Mouse (Mus musculus) hindbrain, embryonic 15.5 days (tissue): ENCODE measurements at regions not wholly inside any gene's neighbourhood (a gene's known extent, or its start where the extent isn't known, plus 50 kb on each side); places are given as distances from the start of the nearest gene placed in this dataset.

Experiments used
- ATAC-seq: fragments of 200-750 bp; cut with Nextera tagmentation; 2 replicates; pipeline ENCODE4 v1.8.0; 2017; ENCODE audit warnings: low read depth, moderate number of reproducible peaks, moderate TSS enrichment; ENCODE audit not compliant: low FRiP score
- H3K27ac ChIP-seq: fragments of 300-500 bp; sonication (generic); replicated peaks from 2 replicates; pipeline ENCODE4 v1.5.1; 2015; ENCODE audit warnings: mild to moderate bottlenecking, inconsistent platforms
- H3K27me3 ChIP-seq: fragments of 300-500 bp; sonication (generic); 2 replicates; pipeline ENCODE4 v1.6.1; 2015; ENCODE audit warnings: control low read depth, inconsistent platforms
- H3K36me3 ChIP-seq: fragments of 300-500 bp; sonication (generic); 2 replicates; pipeline ENCODE4 v1.6.1; 2015; ENCODE audit warnings: control low read depth, inconsistent platforms
- H3K4me1 ChIP-seq: fragments of 300-500 bp; sonication (generic); replicated peaks from 2 replicates; pipeline ENCODE4 v1.6.1; 2015; ENCODE audit warnings: control low read depth, inconsistent platforms
- H3K4me2 ChIP-seq: fragments of 300-500 bp; sonication (generic); 2 replicates; pipeline ENCODE4 v1.6.1; 2015; ENCODE audit warnings: moderate library complexity, mild to moderate bottlenecking, inconsistent platforms
- H3K4me3 ChIP-seq: fragments of 300-500 bp; sonication (generic); 2 replicates; pipeline ENCODE4 v1.5.1; 2015; ENCODE audit warnings: mild to moderate bottlenecking, inconsistent platforms
- H3K9ac ChIP-seq: fragments of 300-500 bp; sonication (generic); 2 replicates; pipeline ENCODE4 v1.6.1; 2015; ENCODE audit warnings: inconsistent platforms
- H3K9me3 ChIP-seq: fragments of 300-500 bp; sonication (generic); 2 replicates; pipeline ENCODE4 v1.6.1; 2016; ENCODE audit warnings: control low read depth, inconsistent platforms
- WGBS: fragments of 180-500 bp; shearing (Covaris S2); methylation state at CpG from one replicate; pipeline ENCODE4 v1.1.7; 2015; 5-methylcytosine and 5-hydroxymethylcytosine counted together

- peak overlapping the region; percentile 90 for H3K27ac ChIP-seq
- peak overlapping the region; percentile 66 for H3K4me3 ChIP-seq
- H3K4me2 ChIP-seq: peak overlapping the region; percentile 71
- H3K36me3 ChIP-seq: no peaks in the 10 kb centered on the region
- peaks cover 34% of the 10 kb centered on the region for H3K4me1 ChIP-seq
- H3K9me3 ChIP-seq: no peaks in the 10 kb centered on the region
- under 1% methylated on average over 49 of the region's 94 CpGs for WGBS
- peak; percentile 66 for ATAC-seq
- no peaks in the 10 kb centered on the region for H3K27me3 ChIP-seq
- peak overlapping the region; percentile 73 for H3K9ac ChIP-seq
Observed at GRCm38 (mm10) chr9:32032521-32033185, 83.3 kb upstream of the Arhgap32 start.

GRCm38 (mm10) chr9:32033937-32034336 is 82.0 kb upstream of the Arhgap32 start:
- Histone ChIP-seq H3K4me3 (peak overlapping the region; percentile 66), H3K27me3 (no peaks in the 10 kb centered on the region), H3K4me2 (peak overlapping the region; percentile 71), H3K9ac (peak overlapping the region; percentile 32; the same call in 1 of the 2 replicates), H3K9me3 (no peaks in the 10 kb centered on the region), H3K27ac (no peak overlapping the region), H3K4me1 (peaks cover 40% of the 10 kb centered on the region), H3K36me3 (no peaks in the 10 kb centered on the region)
- ATAC-seq: no peak
- 24% methylated on average over 6 of the region's 6 CpGs for WGBS

- H3K4me2 ChIP-seq: no peak overlapping the region
- 100% methylated on average over 2 of the region's 2 CpGs for WGBS
Observed at GRCm38 (mm10) chr9:32039999-32040398, 75.9 kb upstream of the Arhgap32 start.

GRCm38 (mm10) chr9:32043344-32043743 is 72.6 kb upstream of the Arhgap32 start:
- no peak overlapping the region for H3K27ac ChIP-seq
- 71% methylated on average over 1 of the region's 1 CpGs for WGBS
- peaks cover 13% of the 10 kb centered on the region for H3K4me1 ChIP-seq
- no peak overlapping the region for H3K4me3 ChIP-seq
- H3K9ac ChIP-seq: no peak overlapping the region
- no peaks in the 10 kb centered on the region for H3K27me3 ChIP-seq
- ATAC-seq: no peak
- no peaks in the 10 kb centered on the region for H3K36me3 ChIP-seq
- no peaks in the 10 kb centered on the region for H3K9me3 ChIP-seq
- no peak overlapping the region for H3K4me2 ChIP-seq

More at GRCm38 (mm10) chr9:32039999-32040398, 75.9 kb upstream of the Arhgap32 start:
- H3K9me3 ChIP-seq: no peaks in the 10 kb centered on the region
- no peaks in the 10 kb centered on the region for H3K27me3 ChIP-seq
- no peak overlapping the region for H3K4me3 ChIP-seq
- H3K9ac ChIP-seq: no peak overlapping the region
- ATAC-seq: no peak
- no peak overlapping the region for H3K27ac ChIP-seq
- H3K36me3 ChIP-seq: no peaks in the 10 kb centered on the region
- H3K4me1 ChIP-seq: peaks cover 13% of the 10 kb centered on the region

GRCm38 (mm10) chr9:32046791-32047190 is 69.1 kb upstream of the Arhgap32 start:
- 83% methylated on average over 3 of the region's 3 CpGs for WGBS

GRCm38 (mm10) chr9:32048941-32049340 is 67.0 kb upstream of the Arhgap32 start:
- ATAC-seq: no peak
- H3K27ac ChIP-seq: no peak overlapping the region
- H3K9me3 ChIP-seq: no peaks in the 10 kb centered on the region
- no peaks in the 10 kb centered on the region for H3K27me3 ChIP-seq
- H3K9ac ChIP-seq: no peak overlapping the region
- H3K4me3 ChIP-seq: no peak overlapping the region
- peaks cover 8% of the 10 kb centered on the region; the same call in 1 of the 2 replicates for H3K4me1 ChIP-seq
- H3K4me2 ChIP-seq: no peak overlapping the region
- H3K36me3 ChIP-seq: no peaks in the 10 kb centered on the region
- 77% methylated on average over 7 of the region's 7 CpGs for WGBS

More at GRCm38 (mm10) chr9:32046791-32047190, 69.1 kb upstream of the Arhgap32 start:
- no peaks in the 10 kb centered on the region for H3K36me3 ChIP-seq
- no peak overlapping the region for H3K4me3 ChIP-seq
- H3K9ac ChIP-seq: no peak overlapping the region
- no peak overlapping the region for H3K4me2 ChIP-seq
- H3K27me3 ChIP-seq: no peaks in the 10 kb centered on the region
- H3K4me1 ChIP-seq: peaks cover 5% of the 10 kb centered on the region; the same call in 1 of the 2 replicates
- ATAC-seq: no peak
- H3K27ac ChIP-seq: no peak overlapping the region
- no peaks in the 10 kb centered on the region for H3K9me3 ChIP-seq

- no peak overlapping the region for H3K4me3 ChIP-seq
- 86% methylated on average over 6 of the region's 6 CpGs for WGBS
- H3K27me3 ChIP-seq: no peaks in the 10 kb centered on the region
- H3K9me3 ChIP-seq: no peaks in the 10 kb centered on the region
- no peaks in the 10 kb centered on the region for H3K36me3 ChIP-seq
- no peak overlapping the region for H3K4me2 ChIP-seq
- ATAC-seq: no peak
- H3K9ac ChIP-seq: no peak overlapping the region
- H3K27ac ChIP-seq: no peak overlapping the region
- peaks cover 14% of the 10 kb centered on the region; the same call in 1 of the 2 replicates for H3K4me1 ChIP-seq
Observed at GRCm38 (mm10) chr9:32049546-32049945, 66.4 kb upstream of the Arhgap32 start.

- Histone ChIP-seq H3K9me3 (no peaks in the 10 kb centered on the region), H3K4me1 (peaks cover 10% of the 10 kb centered on the region; the same call in 1 of the 2 replicates), H3K27me3 (no peaks in the 10 kb centered on the region), H3K4me2 (no peak overlapping the region; the same call in 1 of the 2 replicates), H3K9ac (no peak overlapping the region), H3K4me3 (no peak overlapping the region), H3K27ac (no peak overlapping the region; the same call in 1 of the 2 replicates), H3K36me3 (no peaks in the 10 kb centered on the region)
- WGBS: 37% methylated on average over 4 of the region's 4 CpGs
- ATAC-seq: no peak
Observed at GRCm38 (mm10) chr9:32053886-32054615, 61.9 kb upstream of the Arhgap32 start.

- Histone ChIP-seq H3K4me3 (no peak overlapping the region), H3K4me1 (peaks cover 10% of the 10 kb centered on the region; the same call in 1 of the 2 replicates), H3K4me2 (no peak overlapping the region), H3K9me3 (no peaks in the 10 kb centered on the region), H3K9ac (no peak overlapping the region), H3K27ac (no peak overlapping the region), H3K27me3 (no peaks in the 10 kb centered on the region), H3K36me3 (no peaks in the 10 kb centered on the region)
- ATAC-seq: no peak
- 84% methylated on average over 4 of the region's 4 CpGs for WGBS
Observed at GRCm38 (mm10) chr9:32057427-32058115, 58.4 kb upstream of the Arhgap32 start.

GRCm38 (mm10) chr9:32062740-32063139 is 53.2 kb upstream of the Arhgap32 start:
- no peaks in the 10 kb centered on the region for H3K9me3 ChIP-seq
- no peak overlapping the region for H3K9ac ChIP-seq
- no peak overlapping the region for H3K4me3 ChIP-seq
- peaks cover 5% of the 10 kb centered on the region; the same call in 1 of the 2 replicates for H3K4me1 ChIP-seq
- H3K27ac ChIP-seq: no peak overlapping the region
- WGBS: 56% methylated on average over 4 of the region's 4 CpGs
- ATAC-seq: no peak
- H3K36me3 ChIP-seq: no peaks in the 10 kb centered on the region
- H3K4me2 ChIP-seq: no peak overlapping the region
- H3K27me3 ChIP-seq: no peaks in the 10 kb centered on the region

GRCm38 (mm10) chr9:32063541-32063940 is 52.4 kb upstream of the Arhgap32 start:
- Histone ChIP-seq H3K4me3 (no peak overlapping the region), H3K9ac (no peak overlapping the region), H3K4me1 (peaks cover 5% of the 10 kb centered on the region; the same call in 1 of the 2 replicates), H3K27ac (no peak overlapping the region), H3K27me3 (no peaks in the 10 kb centered on the region), H3K36me3 (no peaks in the 10 kb centered on the region), H3K4me2 (no peak overlapping the region), H3K9me3 (no peaks in the 10 kb centered on the region)
- WGBS: 58% methylated on average over 6 of the region's 6 CpGs
- no peak; the same call in 1 of the 2 replicates for ATAC-seq
